In genomic region chr16:64275860-64276597, GRCm38 (mm10) we compare ENCODE assay signal across 29 mouse cellular contexts.
DNase-seq lines count a peak whose midpoint lies in the region; ATAC-seq lines count a peak whose summit lies in the region.
"Had no signal": no experiment of that assay in that cellular context is flagged by ENCODE, and none has a peak within 500 bp of the region (broad histone marks: within the 10 kb centered on the region; RNA-seq: fewer than 3 reads in every experiment).

No protein-coding gene starts in this region.

- H3K36me3 ChIP-seq in hindbrain, embryonic 13.5 days: no peaks in the 10 kb centered on the region
- H3K36me3 ChIP-seq in hindbrain, embryonic 16.5 days (ENCODE audit: control insufficient read depth, insufficient read depth, low read length): no peaks in the 10 kb centered on the region
- no peaks in the 10 kb centered on the region for H3K36me3 ChIP-seq in neural tube, embryonic 13.5 days
- no peaks in the 10 kb centered on the region for H3K36me3 ChIP-seq in forebrain, embryonic 16.5 days (ENCODE audit: control insufficient read depth, insufficient read depth)
- H3K36me3 ChIP-seq: heart, embryonic 13.5 days; intestine, embryonic 15.5 days; liver, embryonic 12.5 days had no signal

- peak overlapping the region; percentile 30; the same call in 1 of the 2 replicates for H3K27ac ChIP-seq in hindbrain, embryonic 13.5 days
- no peak overlapping the region for H3K27ac ChIP-seq in hindbrain, embryonic 16.5 days (ENCODE audit: low read depth, low read length)
- peak overlapping the region; percentile 33; the same call in 1 of the 2 replicates for H3K27ac ChIP-seq in neural tube, embryonic 13.5 days (replicated peaks)
- no peak overlapping the region for H3K27ac ChIP-seq in forebrain, embryonic 16.5 days (ENCODE audit: low read length)
- H3K27ac ChIP-seq: gastrocnemius, adult 2 months; heart, adult 2 months; heart, embryonic 13.5 days; intestine, embryonic 15.5 days; kidney, postnatal 0 days; liver, embryonic 12.5 days had no signal

- H3K9ac ChIP-seq in hindbrain, embryonic 13.5 days: no peak overlapping the region
- H3K9ac ChIP-seq in hindbrain, embryonic 16.5 days (ENCODE audit: low read depth, low read length): no peak overlapping the region
- no peak overlapping the region for H3K9ac ChIP-seq in neural tube, embryonic 13.5 days
- no peak overlapping the region for H3K9ac ChIP-seq in forebrain, embryonic 16.5 days (replicated peaks; ENCODE audit: low read depth, low read length)
- H3K9ac ChIP-seq: heart, embryonic 13.5 days; intestine, embryonic 15.5 days; liver, embryonic 12.5 days; liver, postnatal 0 days had no signal

- 24% methylated on average over 4 of the region's 4 CpGs for WGBS in hindbrain, embryonic 13.5 days
- WGBS in hindbrain, embryonic 16.5 days: 23% methylated on average over 4 of the region's 4 CpGs
- 26% methylated on average over 4 of the region's 4 CpGs for WGBS in neural tube, embryonic 13.5 days
- 24% methylated on average over 4 of the region's 4 CpGs for WGBS in forebrain, embryonic 16.5 days

- no peak overlapping the region for H3K4me3 ChIP-seq in hindbrain, embryonic 13.5 days
- no peak overlapping the region for H3K4me3 ChIP-seq in hindbrain, embryonic 16.5 days (ENCODE audit: low read length)
- H3K4me3 ChIP-seq in neural tube, embryonic 13.5 days: no peak overlapping the region
- H3K4me3 ChIP-seq in forebrain, embryonic 16.5 days (replicated peaks; ENCODE audit: low read length): no peak overlapping the region
- H3K4me3 ChIP-seq: gastrocnemius, adult 2 months; heart, adult 2 months; heart, embryonic 13.5 days; intestine, embryonic 15.5 days; liver, embryonic 12.5 days had no signal

- DNase-seq in neural tube, embryonic 10.5 days (ENCODE audit: extremely low spot score, low spot score): no peak
- DNase-seq in kidney, adult 9 months: no peak
- DNase-seq in embryo, embryonic 9.5 days (ENCODE audit: extremely low spot score): no peak
- DNase-seq: adrenal gland, adult 2 months; adrenal gland, postnatal 36 days; B cell, adult 2 months; cerebellum, adult 8-10 months; cerebellum, postnatal 25 days; gastrocnemius, adult 2 months; gastrocnemius, postnatal 36 days; heart, adult 2 months; heart, postnatal 10 days; kidney, postnatal 4 days; layer of hippocampus, postnatal 36 days; left cerebral cortex, postnatal 4 days; liver, postnatal 0 days; lung, postnatal 36 days; right cerebral cortex, postnatal 4 days; thymus, adult 2 months; thymus, postnatal 36 days had no signal

- H3K27me3 ChIP-seq in hindbrain, embryonic 13.5 days: no peaks in the 10 kb centered on the region
- no peaks in the 10 kb centered on the region for H3K27me3 ChIP-seq in hindbrain, embryonic 16.5 days (replicated peaks; ENCODE audit: control insufficient read depth, insufficient read depth, low read length)
- no peaks in the 10 kb centered on the region for H3K27me3 ChIP-seq in neural tube, embryonic 13.5 days
- no peaks in the 10 kb centered on the region for H3K27me3 ChIP-seq in forebrain, embryonic 16.5 days (replicated peaks; ENCODE audit: control insufficient read depth, insufficient read depth, low read length)
- H3K27me3 ChIP-seq: heart, embryonic 13.5 days; intestine, embryonic 15.5 days; liver, embryonic 12.5 days had no signal

- H3K4me2 ChIP-seq in hindbrain, embryonic 13.5 days: no peak overlapping the region
- H3K4me2 ChIP-seq in hindbrain, embryonic 16.5 days (ENCODE audit: low read length): no peak overlapping the region
- no peak overlapping the region for H3K4me2 ChIP-seq in neural tube, embryonic 13.5 days
- no peak overlapping the region for H3K4me2 ChIP-seq in forebrain, embryonic 16.5 days (ENCODE audit: low read length)
- H3K4me2 ChIP-seq: heart, embryonic 13.5 days; intestine, embryonic 15.5 days; liver, embryonic 12.5 days had no signal

- peaks cover 9% of the 10 kb centered on the region for H3K4me1 ChIP-seq in hindbrain, embryonic 13.5 days (replicated peaks)
- 0 out of 2 replicates have a peak, but pooled peaks cover 2% of the 10 kb centered on the region for H3K4me1 ChIP-seq in hindbrain, embryonic 16.5 days (ENCODE audit: control insufficient read depth, insufficient read depth, low read depth, low read length)
- H3K4me1 ChIP-seq in neural tube, embryonic 13.5 days (replicated peaks): peaks cover 13% of the 10 kb centered on the region
- H3K4me1 ChIP-seq in forebrain, embryonic 16.5 days (replicated peaks; ENCODE audit: control insufficient read depth, insufficient read depth, low read length): peaks cover 5% of the 10 kb centered on the region; the same call in 1 of the 2 replicates
- H3K4me1 ChIP-seq: heart, embryonic 13.5 days; intestine, embryonic 15.5 days; liver, embryonic 12.5 days had no signal

- ATAC-seq in hindbrain, embryonic 13.5 days (ENCODE audit: low FRiP score): 0 out of 2 replicates have a peak, but pooled peaks have one; percentile 43
- ATAC-seq in hindbrain, embryonic 16.5 days: no peak
- no peak for ATAC-seq in neural tube, embryonic 13.5 days (ENCODE audit: low read depth)
- ATAC-seq in forebrain, embryonic 16.5 days: 0 out of 2 replicates have a peak, but pooled peaks have one; percentile 49
- ATAC-seq: activated CD4-positive, CD25-positive, alpha-beta regulatory T cell, adult 4 months; intestine, embryonic 15.5 days; liver, embryonic 12.5 days; liver, postnatal 0 days had no signal

- H3K9me3 ChIP-seq in hindbrain, embryonic 13.5 days: no peaks in the 10 kb centered on the region
- H3K9me3 ChIP-seq in hindbrain, embryonic 16.5 days (ENCODE audit: control insufficient read depth, low read length): no peaks in the 10 kb centered on the region
- H3K9me3 ChIP-seq in neural tube, embryonic 13.5 days: no peaks in the 10 kb centered on the region
- no peaks in the 10 kb centered on the region for H3K9me3 ChIP-seq in forebrain, embryonic 16.5 days (ENCODE audit: control insufficient read depth, low read length)
- H3K9me3 ChIP-seq: heart, embryonic 13.5 days; intestine, embryonic 15.5 days; liver, embryonic 12.5 days had no signal

Comparison
In these comparisons a context has a peak if more than half of its experiments do, and no peak if none do; other contexts are left out.
1. ATAC-seq: peak in hindbrain, embryonic 13.5 days (single experiment) and forebrain, embryonic 16.5 days (single experiment); none in hindbrain, embryonic 16.5 days (single experiment) and neural tube, embryonic 13.5 days (single experiment).
2. H3K27ac ChIP-seq: peak in hindbrain, embryonic 13.5 days (single experiment) and neural tube, embryonic 13.5 days (single experiment); none in hindbrain, embryonic 16.5 days (single experiment) and forebrain, embryonic 16.5 days (single experiment).